In the genomic region with DNA sequence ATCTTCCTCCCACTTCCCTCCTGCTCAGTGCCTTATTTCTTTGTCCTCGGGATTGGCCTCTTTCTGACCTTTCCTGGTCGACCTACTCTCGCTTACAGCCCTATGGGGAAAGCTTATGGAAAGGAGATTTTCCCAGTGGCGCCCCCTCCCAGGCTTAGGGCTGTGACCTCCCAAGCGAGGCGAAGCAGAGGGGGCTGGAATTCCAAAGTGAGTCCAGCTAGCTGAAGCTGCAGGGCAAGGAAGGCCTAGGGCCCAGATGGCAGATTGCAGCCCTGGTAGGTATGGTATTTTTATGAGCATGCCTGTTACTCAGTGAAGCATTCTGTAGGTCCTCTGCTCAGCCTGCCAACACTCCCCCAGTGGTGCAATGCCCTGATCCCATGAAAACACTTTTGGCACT, we compare ENCODE assay signal across 11 mouse cellular contexts. TPM values are rescaled to one million over a fixed set of nuclear protein-coding genes. Genes with fewer than 3 reads are reported as not detected.
DNase-seq lines count a peak whose midpoint lies in the region; ATAC-seq and TF ChIP-seq lines count a peak whose summit lies in the region.
"Had no signal": no experiment of that assay in that cellular context is flagged by ENCODE, and none has a peak within 500 bp of the region (broad histone marks: within the 10 kb centered on the region; RNA-seq: fewer than 3 reads in every experiment).

No protein-coding gene starts in this region.

- H3K27ac ChIP-seq in intestine, embryonic 15.5 days = no peak overlapping the region
- no peak overlapping the region for H3K27ac ChIP-seq in intestine, postnatal 0 days (ENCODE audit: low read depth, low read length)
- H3K27ac ChIP-seq in hindbrain, embryonic 11.5 days (ENCODE audit: low read depth, low read length) = no peak overlapping the region
- H3K27ac ChIP-seq: limb, embryonic 15.5 days had no signal

- H3K4me3 ChIP-seq in intestine, embryonic 15.5 days (replicated peaks) = no peak overlapping the region
- no peak overlapping the region for H3K4me3 ChIP-seq in intestine, postnatal 0 days (ENCODE audit: low read depth, low read length)
- H3K4me3 ChIP-seq in hindbrain, embryonic 11.5 days (ENCODE audit: low read depth, low read length) = no peak overlapping the region

- 0 out of 2 replicates have a peak, but pooled peaks cover 4% of the 10 kb centered on the region for H3K4me1 ChIP-seq in intestine, embryonic 15.5 days (replicated peaks)
- H3K4me1 ChIP-seq in intestine, postnatal 0 days (replicated peaks; ENCODE audit: control insufficient read depth, insufficient read depth, low read length) = no peaks in the 10 kb centered on the region
- no peaks in the 10 kb centered on the region for H3K4me1 ChIP-seq in hindbrain, embryonic 11.5 days (replicated peaks; ENCODE audit: control insufficient read depth, insufficient read depth, low read length)

- no peaks in the 10 kb centered on the region for H3K9me3 ChIP-seq in intestine, embryonic 15.5 days
- no peaks in the 10 kb centered on the region for H3K9me3 ChIP-seq in intestine, postnatal 0 days (ENCODE audit: control insufficient read depth)
- no peaks in the 10 kb centered on the region for H3K9me3 ChIP-seq in hindbrain, embryonic 11.5 days (ENCODE audit: control insufficient read depth, low read length)
- H3K9me3 ChIP-seq: limb, embryonic 15.5 days had no signal

- no peak for ATAC-seq in intestine, embryonic 15.5 days
- ATAC-seq in intestine, postnatal 0 days = no peak
- peak; percentile 53 for ATAC-seq in hindbrain, embryonic 11.5 days (ENCODE audit: low FRiP score)

- intact Hi-C loops in left cerebral cortex, postnatal 25 days (cut with DNase I) = no loop called here

- no peaks in the 10 kb centered on the region for H3K36me3 ChIP-seq in intestine, embryonic 15.5 days
- H3K36me3 ChIP-seq in intestine, postnatal 0 days (ENCODE audit: control insufficient read depth, insufficient read depth) = no peaks in the 10 kb centered on the region
- H3K36me3 ChIP-seq in hindbrain, embryonic 11.5 days (ENCODE audit: control insufficient read depth, insufficient read depth, low read length) = no peaks in the 10 kb centered on the region
- H3K36me3 ChIP-seq: limb, embryonic 15.5 days had no signal

- 0 out of 2 replicates have a peak overlapping the region, but pooled peaks have one; percentile 80 for H3K4me2 ChIP-seq in intestine, embryonic 15.5 days (replicated peaks)
- H3K4me2 ChIP-seq in intestine, postnatal 0 days (replicated peaks; ENCODE audit: low read depth) = no peak overlapping the region
- peak overlapping the region; percentile 63 for H3K4me2 ChIP-seq in hindbrain, embryonic 11.5 days (replicated peaks; ENCODE audit: low read depth, low read length)

- no peak overlapping the region for H3K9ac ChIP-seq in intestine, embryonic 15.5 days
- H3K9ac ChIP-seq in intestine, postnatal 0 days (ENCODE audit: low read depth, low read length) = no peak overlapping the region
- H3K9ac ChIP-seq in hindbrain, embryonic 11.5 days (ENCODE audit: low read depth, low read length) = no peak overlapping the region
- H3K9ac ChIP-seq: limb, embryonic 15.5 days had no signal

- no peak for TF ChIP-seq CTCF in intestine, postnatal 0 days (IDR thresholded peaks at IDR 0.05; ENCODE audit: low read depth)

- WGBS in intestine, embryonic 15.5 days = 28% methylated on average over 6 of the region's 6 CpGs
- WGBS in intestine, postnatal 0 days = 41% methylated on average over 6 of the region's 6 CpGs
- WGBS in hindbrain, embryonic 11.5 days = 19% methylated on average over 6 of the region's 6 CpGs

- peak; percentile 20 for DNase-seq in hindbrain, embryonic 11.5 days (ENCODE audit: low spot score)
- DNase-seq in kidney, postnatal 4 days = peak; percentile 49 to 69
- DNase-seq in retina, postnatal 1 day = peak; percentile 29
- no peak for DNase-seq in gastrocnemius, postnatal 25 days
- DNase-seq in left cerebral cortex, postnatal 25 days (ENCODE audit: low spot score in 2 of 2) = no peak
- DNase-seq in cerebellum, postnatal 14 days = no peak
- DNase-seq: adrenal gland, adult 8-10 months had no signal

- peaks cover 15% of the 10 kb centered on the region for H3K27me3 ChIP-seq in intestine, embryonic 15.5 days (replicated peaks)
- H3K27me3 ChIP-seq in intestine, postnatal 0 days (replicated peaks; ENCODE audit: control insufficient read depth, insufficient read depth, low read length) = 0 out of 2 replicates have a peak, but pooled peaks cover 13% of the 10 kb centered on the region
- no peaks in the 10 kb centered on the region; the same call in 1 of the 2 replicates for H3K27me3 ChIP-seq in hindbrain, embryonic 11.5 days (ENCODE audit: control insufficient read depth, insufficient read depth, low read length)

RNA-seq across cellular contexts. Expression of a gene that starts 10.4 kb away (rescaled TPM):
- 0.05 and 0.25 TPM in 2 replicates for polyA plus RNA-seq in intestine, embryonic 15.5 days (2015; fragmentation: Nextera tagmentation; extraction: Ambion mirVana)
- polyA plus RNA-seq in intestine, postnatal 0 days (2015; fragmentation: Nextera tagmentation; extraction: Ambion mirVana) = 0.12 TPM in 1 of 2 replicates, not detected in the other
- polyA plus RNA-seq in hindbrain, embryonic 11.5 days (2014; fragmentation: Nextera tagmentation; extraction: Ambion mirVana) = 0.06 and 0.11 TPM in 2 replicates
- total RNA-seq in gastrocnemius, postnatal 25 days (2021) = not detected
- not detected for total RNA-seq in left cerebral cortex, postnatal 25 days (2021)
- total RNA-seq: adrenal gland, adult 8-10 months had no signal
- polyA plus RNA-seq: heart, postnatal 0 days had no signal

RNA-seq across cellular contexts. Expression of a gene that starts 14.4 kb away (rescaled TPM):
- 9.0 and 9.4 TPM in 2 replicates for polyA plus RNA-seq in intestine, embryonic 15.5 days (2015; fragmentation: Nextera tagmentation; extraction: Ambion mirVana)
- polyA plus RNA-seq in intestine, postnatal 0 days (2015; fragmentation: Nextera tagmentation; extraction: Ambion mirVana) = 3.1 and 3.2 TPM in 2 replicates
- 26.3 and 35.9 TPM in 2 replicates for polyA plus RNA-seq in hindbrain, embryonic 11.5 days (2014; fragmentation: Nextera tagmentation; extraction: Ambion mirVana)
- total RNA-seq in gastrocnemius, postnatal 25 days (2021) = 1 to 10 TPM; 1.2 to 2.3 TPM
- total RNA-seq in left cerebral cortex, postnatal 25 days (2021) = 100 to 1,000 TPM; 152 to 158 TPM

RNA-seq across cellular contexts. Expression of a gene that starts 40.2 kb away (rescaled TPM):
- 3.7 and 4.1 TPM in 2 replicates for polyA plus RNA-seq in intestine, embryonic 15.5 days (2015; fragmentation: Nextera tagmentation; extraction: Ambion mirVana)
- 2.5 and 2.7 TPM in 2 replicates for polyA plus RNA-seq in intestine, postnatal 0 days (2015; fragmentation: Nextera tagmentation; extraction: Ambion mirVana)
- polyA plus RNA-seq in hindbrain, embryonic 11.5 days (2014; fragmentation: Nextera tagmentation; extraction: Ambion mirVana) = 0.99 and 2.3 TPM in 2 replicates
- 1 to 10 TPM in 1 of 2 experiments, under 1 TPM in 1; 0.41 to 1.6 TPM for total RNA-seq in gastrocnemius, postnatal 25 days (2021)
- total RNA-seq in left cerebral cortex, postnatal 25 days (2021) = 1 to 10 TPM; 3.6 to 4.7 TPM

RNA-seq across cellular contexts. Expression of a gene that starts 40.3 kb away (rescaled TPM):
- polyA plus RNA-seq in intestine, embryonic 15.5 days (2015; fragmentation: Nextera tagmentation; extraction: Ambion mirVana) = 163 and 169 TPM in 2 replicates
- 76.6 and 76.7 TPM in 2 replicates for polyA plus RNA-seq in intestine, postnatal 0 days (2015; fragmentation: Nextera tagmentation; extraction: Ambion mirVana)
- 117 and 126 TPM in 2 replicates for polyA plus RNA-seq in hindbrain, embryonic 11.5 days (2014; fragmentation: Nextera tagmentation; extraction: Ambion mirVana)
- total RNA-seq in gastrocnemius, postnatal 25 days (2021) = 10 to 100 TPM; 59.1 to 60.5 TPM
- 10 to 100 TPM; 45.4 to 53.4 TPM for total RNA-seq in left cerebral cortex, postnatal 25 days (2021)

RNA-seq across cellular contexts. Expression of a gene that starts 49.2 kb away (rescaled TPM):
- 154 and 197 TPM in 2 replicates for polyA plus RNA-seq in intestine, embryonic 15.5 days (2015; fragmentation: Nextera tagmentation; extraction: Ambion mirVana)
- 788 and 922 TPM in 2 replicates for polyA plus RNA-seq in intestine, postnatal 0 days (2015; fragmentation: Nextera tagmentation; extraction: Ambion mirVana)
- polyA plus RNA-seq in hindbrain, embryonic 11.5 days (2014; fragmentation: Nextera tagmentation; extraction: Ambion mirVana) = 17.5 and 18.7 TPM in 2 replicates
- 1 to 10 TPM; 1.7 to 2.5 TPM for total RNA-seq in gastrocnemius, postnatal 25 days (2021)
- total RNA-seq in left cerebral cortex, postnatal 25 days (2021) = 1 to 10 TPM; 4.4 to 4.9 TPM

Comparison
In these comparisons a context has a peak if more than half of its experiments do, and no peak if none do; other contexts are left out.
1. DNase-seq: peak in hindbrain, embryonic 11.5 days (single experiment), kidney, postnatal 4 days (2 of 2) and retina, postnatal 1 day (single experiment); none in gastrocnemius, postnatal 25 days (single experiment), left cerebral cortex, postnatal 25 days (0 of 2) and cerebellum, postnatal 14 days (0 of 2).